ENCODE assay signal across 9 mouse cellular contexts in the genomic region with DNA sequence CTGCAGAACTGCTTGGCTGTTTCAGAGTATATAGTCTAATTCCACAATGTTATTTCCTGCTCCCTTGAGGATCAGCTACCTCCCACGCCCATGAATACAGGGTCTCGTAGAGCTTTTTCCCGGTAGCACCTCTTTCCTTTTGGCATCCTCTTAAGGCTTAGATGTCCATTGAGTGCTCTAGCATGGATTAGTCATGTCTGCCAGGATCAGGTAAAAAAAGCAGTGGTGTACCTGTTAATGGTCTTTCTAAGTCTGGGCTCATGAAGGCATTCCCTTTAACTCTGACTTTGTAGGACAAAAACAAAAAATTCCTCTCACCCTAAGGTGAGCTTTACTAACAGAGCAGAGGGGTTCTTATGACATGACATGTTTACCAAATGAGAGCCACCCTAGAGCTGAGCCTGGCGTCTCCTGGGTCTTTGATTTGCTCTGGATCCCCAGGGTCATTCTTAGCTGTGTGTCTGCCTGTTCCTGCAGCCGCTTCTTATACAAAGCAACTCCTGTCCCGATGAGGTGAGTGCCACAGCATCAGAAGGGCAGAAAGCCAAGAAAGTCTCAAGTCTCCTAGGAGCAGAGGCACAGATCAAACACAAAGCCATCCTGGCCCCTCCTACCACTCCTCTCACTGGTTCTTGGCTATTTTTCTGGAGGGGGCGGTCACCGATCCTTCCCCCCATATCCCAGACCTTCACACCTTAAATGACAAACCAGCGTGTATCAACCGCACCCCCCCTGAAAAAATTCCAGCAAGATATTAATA. TPM values are rescaled to one million over a fixed set of nuclear protein-coding genes. Genes with fewer than 3 reads are reported as not detected.
A peak's percentile ranks its signal among the peaks of the same experiment; 100 is the strongest.
DNase-seq lines count a peak whose midpoint lies in the region; ATAC-seq and TF ChIP-seq lines count a peak whose summit lies in the region.
"Had no signal": no experiment of that assay in that cellular context is flagged by ENCODE, and none has a peak within 500 bp of the region (broad histone marks: within the 10 kb centered on the region; RNA-seq: fewer than 3 reads in every experiment).

No protein-coding gene starts in this region.

- peak overlapping the region; percentile 24; the same call in 1 of the 2 replicates for H3K4me3 ChIP-seq in lung, postnatal 0 days (ENCODE audit: low read depth, low read length)
- peak overlapping the region; percentile 39 for H3K4me3 ChIP-seq in forebrain, embryonic 15.5 days
- H3K4me3 ChIP-seq in limb, embryonic 12.5 days (replicated peaks) = peak overlapping the region; percentile 17
- peak overlapping the region; percentile 40 for H3K4me3 ChIP-seq in stomach, embryonic 16.5 days (replicated peaks; ENCODE audit: low read length)
- no peak overlapping the region for H3K4me3 ChIP-seq in thymus, adult 2 months (ENCODE audit: control insufficient read depth, insufficient read depth, low read length)

- no peaks in the 10 kb centered on the region for H3K9me3 ChIP-seq in lung, postnatal 0 days (ENCODE audit: low read length)
- no peaks in the 10 kb centered on the region for H3K9me3 ChIP-seq in forebrain, embryonic 15.5 days
- no peaks in the 10 kb centered on the region for H3K9me3 ChIP-seq in limb, embryonic 12.5 days
- H3K9me3 ChIP-seq in stomach, embryonic 16.5 days (replicated peaks; ENCODE audit: control insufficient read depth, low read length) = no peaks in the 10 kb centered on the region

- TF ChIP-seq CTCF in lung, postnatal 0 days (IDR thresholded peaks at IDR 0.05) = no peak
- TF ChIP-seq CTCF in thymus, adult 2 months (IDR thresholded peaks at IDR 0.05; ENCODE audit: borderline replicate concordance, control insufficient read depth, extremely low read depth, insufficient read depth, low read length, poor library complexity) = no peak

- no peaks in the 10 kb centered on the region for H3K27me3 ChIP-seq in lung, postnatal 0 days (replicated peaks; ENCODE audit: insufficient read depth, low read length)
- no peaks in the 10 kb centered on the region for H3K27me3 ChIP-seq in forebrain, embryonic 15.5 days
- peaks cover 76% of the 10 kb centered on the region for H3K27me3 ChIP-seq in limb, embryonic 12.5 days
- H3K27me3 ChIP-seq in stomach, embryonic 16.5 days (ENCODE audit: control insufficient read depth, insufficient read depth, low read length) = no peaks in the 10 kb centered on the region
- no peaks in the 10 kb centered on the region; the same call in 1 of the 2 replicates for H3K27me3 ChIP-seq in thymus, adult 2 months (ENCODE audit: control insufficient read depth, insufficient read depth, low read length)

- WGBS in lung, postnatal 0 days = 10% methylated on average over 10 of the region's 10 CpGs
- 20% methylated on average over 10 of the region's 10 CpGs for WGBS in forebrain, embryonic 15.5 days
- 24% methylated on average over 10 of the region's 10 CpGs for WGBS in limb, embryonic 12.5 days
- WGBS in stomach, embryonic 16.5 days = 26% methylated on average over 10 of the region's 10 CpGs
- 37% methylated on average over 10 of the region's 10 CpGs for WGBS in thymus, adult 2 months

- peak; percentile 27; the same call in 1 of the 2 replicates for ATAC-seq in lung, postnatal 0 days
- peak; percentile 52 for ATAC-seq in forebrain, embryonic 15.5 days (replicated peaks)
- ATAC-seq in limb, embryonic 12.5 days (ENCODE audit: insufficient number of reproducible peaks, insufficient read depth, low FRiP score, low TSS enrichment, low read depth) = no peak
- ATAC-seq in stomach, embryonic 16.5 days (ENCODE audit: insufficient read depth, low FRiP score) = peak; percentile 20; the same call in 1 of the 2 replicates

- no peaks in the 10 kb centered on the region for H3K36me3 ChIP-seq in lung, postnatal 0 days (ENCODE audit: insufficient read depth, low read length)
- no peaks in the 10 kb centered on the region for H3K36me3 ChIP-seq in forebrain, embryonic 15.5 days
- no peaks in the 10 kb centered on the region for H3K36me3 ChIP-seq in limb, embryonic 12.5 days
- H3K36me3 ChIP-seq in stomach, embryonic 16.5 days (ENCODE audit: control insufficient read depth, insufficient read depth, low read length) = no peaks in the 10 kb centered on the region
- H3K36me3 ChIP-seq in thymus, adult 2 months (ENCODE audit: control insufficient read depth, insufficient read depth, low read length) = no peaks in the 10 kb centered on the region

- 0 out of 2 replicates have a peak, but pooled peaks cover 10% of the 10 kb centered on the region for H3K4me1 ChIP-seq in lung, postnatal 0 days (ENCODE audit: insufficient read depth, low read depth, low read length)
- H3K4me1 ChIP-seq in forebrain, embryonic 15.5 days = peaks cover 38% of the 10 kb centered on the region
- H3K4me1 ChIP-seq in limb, embryonic 12.5 days (replicated peaks) = peaks cover 18% of the 10 kb centered on the region
- peaks cover 16% of the 10 kb centered on the region; the same call in 1 of the 2 replicates for H3K4me1 ChIP-seq in stomach, embryonic 16.5 days (ENCODE audit: control insufficient read depth, insufficient read depth, low read length)
- H3K4me1 ChIP-seq in thymus, adult 2 months (replicated peaks; ENCODE audit: control insufficient read depth, insufficient read depth, low read length) = no peaks in the 10 kb centered on the region

- no peak overlapping the region for H3K9ac ChIP-seq in lung, postnatal 0 days (replicated peaks; ENCODE audit: low read depth)
- peak overlapping the region; percentile 50 for H3K9ac ChIP-seq in forebrain, embryonic 15.5 days (replicated peaks)
- H3K9ac ChIP-seq in limb, embryonic 12.5 days (replicated peaks) = no peak overlapping the region
- H3K9ac ChIP-seq in stomach, embryonic 16.5 days (ENCODE audit: low read length) = peak overlapping the region; percentile 67

- no peak for TF ChIP-seq POLR2A in thymus, adult 2 months (IDR thresholded peaks at IDR 0.05; ENCODE audit: control insufficient read depth, extremely low read depth, insufficient read depth, low read length, poor library complexity)

- DNase-seq in lung, postnatal 0 days (ENCODE audit: low spot score) = peak; percentile 44
- DNase-seq in lung, adult 18-20 months = no peak
- no peak for DNase-seq in right cerebral cortex, adult 2 months (ENCODE audit: low spot score in 2 of 2)
- no peak for DNase-seq in thymus, adult 2 months
- DNase-seq in cerebellum, postnatal 4 days (ENCODE audit: low spot score in 2 of 2) = no peak

- H3K4me2 ChIP-seq in lung, postnatal 0 days (replicated peaks; ENCODE audit: low read depth, low read length) = peak overlapping the region; percentile 49
- peak overlapping the region; percentile 56 for H3K4me2 ChIP-seq in forebrain, embryonic 15.5 days (replicated peaks)
- H3K4me2 ChIP-seq in limb, embryonic 12.5 days = peak overlapping the region; percentile 49
- peak overlapping the region; percentile 67 for H3K4me2 ChIP-seq in stomach, embryonic 16.5 days (ENCODE audit: low read depth, low read length)

- no peak for TF ChIP-seq EP300 in lung, postnatal 0 days (IDR thresholded peaks at IDR 0.05)

- no peak overlapping the region; the same call in 1 of the 2 replicates for H3K27ac ChIP-seq in lung, postnatal 0 days (ENCODE audit: low read length)
- peak overlapping the region; percentile 99 for H3K27ac ChIP-seq in forebrain, embryonic 15.5 days (replicated peaks)
- H3K27ac ChIP-seq in limb, embryonic 12.5 days = no peak overlapping the region
- H3K27ac ChIP-seq in stomach, embryonic 16.5 days (ENCODE audit: low read length) = peak overlapping the region; percentile 40
- no peak overlapping the region for H3K27ac ChIP-seq in thymus, adult 2 months (ENCODE audit: control insufficient read depth, insufficient read depth, low read length)

RNA-seq across cellular contexts. Expression of a gene that starts 27.2 kb away (rescaled TPM):
- not detected in 2 replicates for polyA plus RNA-seq in lung, postnatal 0 days (2015; fragmentation: Nextera tagmentation; extraction: Ambion mirVana)
- not detected in 2 replicates for polyA plus RNA-seq in forebrain, embryonic 15.5 days (2015; fragmentation: Nextera tagmentation; extraction: Ambion mirVana)
- polyA plus RNA-seq in limb, embryonic 12.5 days (2016; fragmentation: Nextera tagmentation; extraction: Ambion mirVana) = not detected in 2 replicates
- polyA plus RNA-seq in stomach, embryonic 16.5 days (2015; fragmentation: Nextera tagmentation; extraction: Ambion mirVana) = not detected in 2 replicates
- polyA plus RNA-seq in thymus, adult 2 months (2012; rRNA removed) = not detected in 2 replicates
- polyA plus RNA-seq: limb, embryonic 11.5 days had no signal

Comparison
In these comparisons a context has a peak if more than half of its experiments do, and no peak if none do; other contexts are left out.
1. H3K27ac ChIP-seq: peak in forebrain, embryonic 15.5 days (single experiment) and stomach, embryonic 16.5 days (single experiment); none in lung, postnatal 0 days (single experiment), limb, embryonic 12.5 days (single experiment) and thymus, adult 2 months (single experiment).
2. H3K9ac ChIP-seq: peak in forebrain, embryonic 15.5 days (single experiment) and stomach, embryonic 16.5 days (single experiment); none in lung, postnatal 0 days (single experiment) and limb, embryonic 12.5 days (single experiment).
3. Peak in every context shown above with its lines, with median percentiles within 50 percentile points of each other: H3K4me2 ChIP-seq.